Mouse (Mus musculus) mouse embryonic stem cell (cell line): Measurements from ENCODE around the gene Meis3.

ENCODE experiments used
- in situ Hi-C, 2 experiments: fragments of 300-500 bp; cut with MboI; formaldehyde crosslinking; loops; 1 replicate in 1 of 2; 3 replicates in 1 of 2; pipeline ENCODE4 v1.14.3; 2019 to 2020; ENCODE audit warnings: low sequenced_read_pairs in 2 of 2, low pct_unique_long_range_greater_than_20kb in 1 of 2, mixed read lengths in 1 of 2; ENCODE audit not compliant: unreplicated experiment in 1 of 2

The Meis3 gene

DNA sequence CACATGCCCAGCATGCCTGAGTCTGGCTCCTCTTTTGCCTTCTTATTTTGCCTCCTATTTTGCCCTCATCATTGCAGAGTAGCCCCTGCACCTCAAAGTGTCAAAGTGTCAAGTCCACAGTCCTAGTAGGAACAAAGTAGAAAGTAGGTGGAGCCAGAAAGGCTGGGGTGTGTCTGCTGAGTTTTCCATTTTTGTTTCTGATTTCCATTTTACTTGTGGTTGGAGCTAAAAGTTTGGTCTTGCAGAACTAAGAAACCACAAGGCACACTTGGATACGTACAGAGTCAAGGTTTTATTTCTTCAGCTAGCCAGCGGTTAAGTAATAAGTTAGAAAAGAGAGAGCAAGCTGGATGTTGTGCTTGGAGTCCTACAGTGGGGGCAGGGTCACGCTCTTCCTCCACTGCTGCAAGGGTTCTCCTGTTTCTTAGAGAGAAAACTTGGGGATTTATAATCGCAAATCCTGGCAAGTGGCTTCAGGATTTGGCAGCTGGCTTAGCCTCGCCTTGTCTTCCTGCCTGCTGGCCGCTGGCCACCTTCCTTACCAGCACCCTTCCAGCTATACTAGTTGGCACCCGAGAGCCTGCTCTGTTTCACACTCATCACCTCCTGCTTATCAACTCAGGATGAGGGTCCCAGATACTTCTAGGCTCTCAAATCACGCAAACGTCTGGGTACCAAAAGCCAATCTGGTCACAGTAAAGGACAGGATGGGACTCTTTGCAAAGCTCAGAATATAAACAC lies 19.6 kb upstream of the Meis3 start:
- in situ Hi-C loops, result no loop called here

DNA sequence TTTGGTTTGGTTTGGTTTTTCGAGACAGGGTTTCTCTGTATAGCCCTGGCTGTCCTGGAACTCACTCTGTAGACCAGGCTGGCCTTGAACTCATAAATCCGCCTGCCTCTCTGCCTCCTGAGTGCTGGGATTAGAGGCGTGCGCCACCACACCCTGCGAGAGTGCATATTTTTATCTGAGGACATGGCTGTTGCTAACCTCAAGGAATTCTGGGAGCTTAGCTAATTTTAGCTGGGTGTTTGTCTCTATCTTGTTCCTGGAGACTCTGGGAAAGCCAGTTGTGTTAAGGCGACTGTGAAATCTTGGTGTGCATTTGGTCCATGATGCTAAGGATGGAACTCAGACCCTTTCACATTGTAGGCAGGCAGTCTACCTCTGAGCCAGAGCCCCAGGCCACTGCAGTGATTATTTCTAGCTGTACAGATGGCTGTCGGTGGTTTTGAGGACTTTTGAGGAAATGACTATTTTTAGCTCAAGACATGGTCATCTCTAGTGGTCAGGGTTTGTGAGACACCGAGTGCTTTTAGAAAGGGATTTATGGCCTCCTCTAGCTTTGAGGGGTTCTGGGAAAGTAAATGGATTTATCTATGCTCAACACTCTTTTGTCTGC lies 18.7 kb upstream of the Meis3 start:
- in situ Hi-C loops, result no loop called here

DNA sequence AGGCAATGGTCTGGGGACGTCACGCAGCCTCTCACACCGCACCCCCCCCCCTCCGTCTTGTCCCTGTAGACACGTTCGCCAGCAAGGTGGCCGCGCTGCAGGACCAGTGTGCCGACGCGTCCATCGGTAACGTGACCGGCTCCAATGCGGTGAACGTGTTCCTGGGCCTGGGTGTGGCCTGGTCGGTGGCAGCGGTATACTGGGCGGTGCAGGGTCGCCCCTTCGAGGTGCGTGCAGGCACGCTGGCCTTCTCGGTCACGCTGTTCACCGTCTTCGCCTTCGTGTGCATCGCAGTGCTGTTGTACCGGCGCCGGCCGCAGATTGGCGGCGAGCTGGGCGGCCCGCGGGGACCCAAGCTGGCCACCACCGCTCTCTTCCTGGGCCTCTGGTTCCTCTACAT lies 16.2 kb upstream of the Meis3 start:
- in situ Hi-C loops, result no loop called here

DNA sequence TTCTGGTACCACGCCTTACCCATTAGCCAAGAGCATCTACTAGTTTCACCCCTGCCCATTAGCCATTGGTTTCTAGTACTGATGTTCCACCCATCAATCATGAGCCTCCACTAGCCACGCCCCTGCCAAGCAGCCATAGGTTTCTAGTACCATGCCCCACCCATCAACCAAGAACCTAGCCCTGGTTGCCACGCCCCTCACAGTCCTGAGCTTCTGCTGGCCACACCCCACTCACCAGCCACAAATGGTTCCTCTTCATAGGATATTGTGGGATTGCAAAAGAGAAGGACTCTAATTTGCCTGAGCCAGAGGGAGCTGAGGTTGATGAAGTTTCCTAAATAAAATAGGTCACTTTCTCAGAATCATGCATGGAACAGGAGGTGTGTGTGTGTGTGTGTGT lies 14.2 kb upstream of the Meis3 start:
- in situ Hi-C loops, result no loop called here

DNA sequence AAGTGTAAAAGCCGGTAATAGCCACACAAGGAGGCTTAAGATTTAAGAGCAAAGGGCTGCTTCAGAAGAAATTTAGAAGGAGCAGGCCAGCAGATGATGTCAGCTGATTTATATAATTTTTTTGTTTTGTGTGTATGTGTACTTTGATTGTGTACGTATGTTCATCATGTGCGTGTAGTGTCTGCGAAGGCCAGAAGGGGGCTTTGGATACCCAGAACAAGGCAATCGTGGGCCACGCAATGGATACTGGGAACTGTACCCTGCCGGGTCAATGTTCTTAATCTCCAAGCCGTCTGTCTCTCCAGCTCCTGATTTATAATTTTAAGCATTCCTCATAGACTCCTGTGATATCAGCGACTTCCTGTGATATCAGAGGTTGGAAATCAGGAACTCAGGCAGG lies 13.6 kb upstream of the Meis3 start:
- in situ Hi-C loops, result no loop called here

DNA sequence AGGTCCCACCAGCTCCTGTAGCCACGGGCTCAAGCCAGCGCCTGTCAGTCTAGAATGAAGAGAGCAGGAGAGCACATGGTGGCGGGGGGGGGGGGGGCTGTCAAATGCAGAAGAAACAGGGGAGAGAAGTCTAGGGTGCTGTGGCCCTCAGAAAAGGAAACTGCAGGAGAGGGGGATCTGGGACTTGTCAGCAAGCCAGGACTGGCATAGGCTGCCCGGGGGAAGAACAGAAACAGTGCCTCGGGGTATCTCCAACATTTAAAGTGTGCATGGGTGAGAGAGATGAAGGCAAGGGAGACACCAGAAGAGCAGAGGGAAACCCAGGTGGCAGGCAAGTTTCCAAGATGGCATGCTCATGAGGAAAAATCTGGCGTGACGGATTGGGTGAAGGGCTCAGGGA lies 12.9 kb upstream of the Meis3 start:
- in situ Hi-C loops, result no loop called here

DNA sequence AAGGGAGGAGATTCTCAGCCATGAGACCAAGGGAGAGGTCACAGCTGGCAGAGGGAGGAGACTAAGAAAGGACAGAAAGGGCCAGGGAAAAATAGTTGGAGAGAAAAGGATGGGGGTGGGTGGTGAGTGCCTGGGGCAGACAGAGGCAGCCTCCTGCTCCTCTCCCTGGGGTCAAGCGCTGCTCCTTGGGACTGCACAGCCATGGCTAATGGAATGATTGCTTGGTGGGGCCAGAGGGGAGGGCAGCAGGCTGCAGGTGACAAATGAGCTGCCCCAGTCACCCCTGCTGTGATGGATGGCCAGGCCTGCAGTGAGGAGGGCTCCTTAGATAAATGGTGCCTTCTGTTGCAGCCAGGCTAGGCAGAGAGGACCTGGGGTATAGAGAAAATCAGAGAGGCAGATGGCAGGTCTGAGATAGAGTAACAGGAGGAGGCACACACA lies 2.7 kb upstream of the Meis3 start:
- in situ Hi-C loops, result no loop called here

DNA sequence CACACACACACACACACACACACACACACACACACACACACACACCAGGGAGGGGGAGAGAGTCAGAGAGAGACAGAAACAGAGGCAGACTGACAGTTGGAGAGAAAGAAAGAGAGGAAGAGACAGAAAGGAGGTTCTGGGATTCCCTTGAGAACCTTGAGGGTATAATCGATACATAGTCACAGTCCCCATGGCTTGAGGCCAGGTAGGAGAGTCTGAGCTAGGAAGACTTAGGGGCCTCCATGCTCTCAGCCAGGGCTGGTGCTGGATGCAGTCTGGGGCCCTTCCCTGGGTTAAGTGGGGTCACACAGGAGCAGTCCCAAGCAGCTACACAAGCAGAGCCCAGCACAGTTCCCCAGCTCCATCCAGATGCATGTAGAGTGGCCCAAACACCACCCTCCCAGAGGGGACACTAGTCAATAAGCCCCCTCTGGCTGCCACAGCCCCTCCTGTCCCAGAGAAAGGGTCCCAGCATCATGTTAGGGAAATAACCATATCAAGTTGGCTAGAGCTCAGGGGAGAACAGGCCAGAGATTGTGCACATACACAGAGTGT lies 2.2 kb upstream of the Meis3 start:
- in situ Hi-C loops, result no loop called here

DNA sequence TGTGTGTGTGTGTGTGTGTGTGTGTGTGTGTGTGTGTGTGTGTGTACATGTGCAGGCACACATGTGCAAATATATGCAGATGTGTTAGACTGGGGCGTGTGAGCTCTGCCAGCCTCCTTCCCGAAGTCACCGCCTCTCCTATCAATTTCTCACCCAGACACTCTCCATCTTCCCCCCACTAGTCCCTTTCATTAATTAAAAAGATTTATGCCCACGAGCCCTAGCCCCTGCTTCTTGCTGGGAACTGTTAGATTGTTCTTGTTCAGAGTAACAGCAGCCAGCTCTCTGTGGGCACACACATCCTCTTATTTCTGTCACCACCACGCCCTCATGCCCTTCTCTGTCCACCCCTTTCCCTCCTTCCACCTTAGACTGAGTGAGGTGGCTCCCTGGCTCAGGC lies 1.7 kb upstream of the Meis3 start:
- in situ Hi-C loops, result no loop called here

DNA sequence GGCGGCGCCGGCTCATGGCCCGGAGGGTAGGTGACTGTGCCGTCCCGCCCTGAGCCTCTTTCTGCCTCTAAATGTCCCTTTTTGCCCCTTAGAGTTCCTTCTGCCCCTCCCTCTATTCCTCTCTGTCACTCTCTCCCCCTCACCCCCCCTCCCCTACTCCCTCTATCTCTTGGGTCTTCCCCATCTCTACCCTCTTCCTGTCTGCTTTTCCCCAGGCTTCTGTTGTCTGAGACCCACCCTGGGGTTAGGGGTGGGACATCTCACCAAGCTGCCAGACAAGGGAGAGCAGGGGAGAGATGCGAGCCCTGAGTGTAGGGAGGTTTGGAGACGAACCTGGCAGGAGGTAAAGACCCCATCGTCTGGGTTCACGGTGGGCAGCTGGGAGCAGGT lies 647 bp downstream of the Meis3 start:
- in situ Hi-C loops, result no loop called here

DNA sequence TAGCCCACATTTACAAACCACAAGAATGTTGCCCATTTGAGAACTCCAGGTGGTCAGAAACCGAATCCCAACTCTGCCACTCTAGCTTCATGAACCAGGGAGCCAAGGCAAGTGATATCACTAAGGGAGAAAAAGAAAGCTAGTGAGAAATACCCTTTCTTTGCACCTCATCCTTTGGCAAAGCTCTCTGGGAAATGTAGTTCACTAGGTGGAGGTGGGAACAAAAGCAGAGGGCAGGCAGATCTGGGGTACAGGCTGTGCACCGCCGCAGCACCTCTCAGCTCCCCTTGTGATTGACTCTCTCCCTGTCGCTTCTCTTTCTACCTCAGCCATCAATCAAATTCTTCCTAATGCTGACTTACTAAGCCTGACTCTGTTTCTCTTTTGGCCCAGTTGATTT lies 3.2 kb downstream of the Meis3 start:
- in situ Hi-C loops, result no loop called here

DNA sequence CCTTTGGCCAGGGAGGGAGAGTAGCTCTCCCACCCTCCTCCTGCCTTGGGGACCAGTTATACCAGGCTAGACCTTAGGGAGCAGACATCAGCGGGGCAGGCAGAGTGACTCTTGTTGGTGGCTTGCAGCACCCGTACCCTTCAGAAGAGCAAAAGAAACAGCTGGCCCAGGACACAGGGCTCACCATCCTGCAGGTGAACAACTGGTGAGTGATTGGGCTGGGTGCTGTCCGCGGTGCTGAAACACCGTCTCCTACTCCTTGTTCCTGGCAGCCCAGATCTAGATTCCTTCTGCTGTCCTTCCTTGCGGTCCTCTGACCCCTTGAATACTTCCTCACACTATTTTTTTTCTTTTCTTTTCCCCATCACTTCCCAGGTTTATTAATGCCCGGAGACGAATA lies 8.8 kb downstream of the Meis3 start:
- in situ Hi-C loops, result loop anchor here (5.0 to 10.0 kb wide), 2 partner anchors 69 to 71 kb away; partner anchors contain the start of gene C5ar1 (in 1 of the 2)

DNA sequence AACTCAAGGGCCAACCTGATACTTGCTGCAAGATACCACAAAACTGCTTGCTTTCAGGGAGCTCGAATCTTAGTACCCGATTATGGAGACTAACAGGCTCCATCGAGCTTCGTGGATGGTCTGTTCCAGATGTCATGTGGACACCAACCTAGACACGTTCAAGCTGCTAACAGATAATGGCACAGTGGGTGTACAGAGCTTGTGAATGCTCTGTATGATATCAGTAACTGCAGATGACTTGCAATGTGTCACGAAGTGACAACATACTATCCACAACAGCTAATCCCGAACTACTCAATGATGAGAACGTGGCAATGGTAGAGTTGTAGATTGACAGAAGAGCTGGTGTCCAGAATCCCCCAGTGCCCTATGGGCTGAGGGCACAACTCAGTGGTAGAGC lies 12.6 kb downstream of the Meis3 start:
- in situ Hi-C loops, result loop anchor here in 1 of 2 experiments (10.0 kb wide), 1 partner anchor 67 kb away; the partner anchor contains the start of gene C5ar1

DNA sequence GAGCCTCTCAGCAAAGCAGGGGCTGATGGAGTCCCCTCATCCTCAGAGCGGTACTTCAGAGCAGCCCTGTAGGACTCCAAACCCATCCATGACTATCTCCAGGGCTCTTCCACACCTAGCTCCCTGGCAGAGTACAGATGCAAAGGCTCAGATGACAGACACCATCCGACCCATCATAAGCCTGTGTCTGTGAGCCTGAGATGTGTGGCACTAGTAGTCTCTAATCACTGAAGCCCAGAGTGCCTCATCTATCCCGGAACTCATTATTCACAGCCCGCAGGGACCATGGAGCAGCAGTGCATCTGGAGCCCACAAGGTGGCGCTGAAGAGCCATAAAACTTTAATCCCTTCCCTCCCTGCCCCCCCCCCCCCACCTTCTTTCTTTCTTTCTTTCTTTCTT lies 17.4 kb downstream of the Meis3 start:
- in situ Hi-C loops, result no loop called here

DNA sequence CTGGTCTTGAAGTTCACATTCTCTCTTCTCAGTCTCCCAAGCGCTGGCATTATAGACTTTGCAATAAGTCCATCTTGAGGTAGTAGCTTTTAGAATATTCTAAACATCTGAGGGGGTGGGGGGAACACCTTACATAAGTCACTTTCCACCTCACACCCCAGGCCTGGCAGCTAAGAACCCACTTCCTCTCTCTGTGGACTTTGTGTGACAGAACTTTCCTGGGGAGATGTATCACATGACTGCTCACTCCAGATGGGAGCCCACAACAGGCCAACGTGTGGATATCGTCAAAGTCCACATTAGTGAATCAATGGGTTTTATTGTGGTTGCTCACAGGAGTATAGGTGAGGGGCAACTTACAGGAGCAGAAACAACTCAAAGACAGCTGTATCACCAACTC lies 18.8 kb downstream of the Meis3 start:
- in situ Hi-C loops, result no loop called here

DNA sequence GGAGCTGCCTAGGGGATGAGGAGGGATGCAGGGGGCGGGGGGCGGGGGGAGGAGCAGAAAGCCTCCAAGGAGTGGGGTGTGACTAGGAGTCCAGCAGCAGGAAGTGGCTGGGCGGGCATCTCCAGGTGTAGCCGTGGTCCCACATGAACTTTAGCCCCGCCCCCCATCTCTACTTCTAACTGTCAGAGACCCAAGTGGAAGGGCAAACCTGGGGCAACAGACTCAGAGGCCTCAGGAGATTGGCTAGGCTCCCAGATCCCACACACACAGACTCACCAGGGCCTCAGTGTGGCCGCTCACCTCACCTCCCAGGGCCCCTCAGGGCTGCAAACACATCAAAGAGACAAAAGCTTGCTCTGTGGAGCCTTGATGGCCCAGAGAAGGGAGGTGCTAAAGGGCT lies 21.7 kb downstream of the Meis3 start:
- in situ Hi-C loops, result no loop called here

DNA sequence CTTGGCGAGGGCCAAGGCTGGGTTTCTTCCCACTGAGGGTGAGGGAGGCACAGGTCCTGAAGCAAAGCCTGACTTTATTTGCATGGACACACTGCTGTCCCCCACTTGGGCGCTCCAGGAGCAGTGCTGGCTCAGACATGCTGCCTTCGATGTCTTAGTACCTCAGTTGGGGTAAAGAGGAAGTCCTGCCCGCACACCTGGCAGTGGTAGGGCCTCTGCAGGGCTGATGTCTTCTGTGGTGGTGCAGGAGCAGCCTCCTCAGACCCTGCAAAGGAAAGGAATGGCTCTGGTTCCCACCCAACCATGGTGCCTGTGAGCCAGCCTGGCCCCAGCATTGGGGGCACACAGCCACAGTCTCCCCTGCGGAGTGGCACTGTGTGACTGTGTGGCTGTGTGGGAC lies 22.3 kb downstream of the Meis3 start:
- in situ Hi-C loops, result no loop called here

DNA sequence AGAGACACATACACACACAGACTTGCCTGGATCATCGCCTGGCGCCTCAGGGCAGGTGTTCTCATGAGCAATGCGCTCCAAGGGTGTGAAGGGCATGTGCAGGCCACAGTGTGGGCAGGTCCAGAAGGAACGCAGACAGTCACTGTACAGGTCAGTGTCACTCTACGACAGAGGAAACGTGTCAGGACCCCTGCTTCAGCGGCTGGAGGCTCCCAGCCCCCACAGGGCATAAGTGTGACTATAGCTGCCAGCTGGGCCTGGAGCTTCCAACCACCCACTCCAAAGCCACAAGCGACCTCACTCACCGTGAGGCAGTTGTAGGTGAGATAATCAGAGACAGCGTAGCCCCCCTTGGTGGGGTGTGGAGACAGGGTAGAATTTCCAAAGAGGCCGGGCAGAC lies 23.6 kb downstream of the Meis3 start:
- in situ Hi-C loops, result no loop called here

DNA sequence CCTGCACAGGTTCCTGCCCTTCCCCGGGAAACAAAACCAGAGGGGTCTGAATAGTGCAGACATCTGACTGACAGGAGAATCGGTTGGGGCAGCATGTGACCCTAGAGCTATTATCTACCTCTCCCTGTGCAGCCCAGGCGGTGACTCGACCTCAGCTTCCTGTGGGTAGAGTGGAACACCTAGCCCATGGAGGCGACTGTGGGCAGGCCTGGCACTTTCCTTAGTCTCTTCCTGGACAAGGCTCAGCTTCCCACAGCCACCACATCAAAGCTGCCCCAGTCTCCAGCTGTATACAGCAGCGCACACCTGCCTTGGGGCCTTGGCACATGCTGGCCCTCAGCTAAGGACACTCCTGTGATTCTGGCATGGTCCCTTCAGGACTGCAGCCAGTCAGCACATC lies 26.2 kb downstream of the Meis3 start:
- in situ Hi-C loops, result no loop called here
